Mouse (Mus musculus): ENCODE data around the gene Osbp2.

- TF ChIP-seq GATA1 (IDR thresholded peaks at IDR 0.05; ENCODE audit: borderline replicate concordance, low read length) (no peak), FLI1 (IDR thresholded peaks at IDR 0.05; ENCODE audit: low read length) (no peak)
Observed at GRCm38 (mm10) chr11:3887331-3887730, 23.6 kb upstream of the Osbp2 start.
